Mouse (Mus musculus): ENCODE measurements around the gene Ptges3l. TPM values are rescaled to one million over a fixed set of nuclear protein-coding genes. Genes with fewer than 3 reads are reported as not detected.
"Not testable (repeated sequence)": the region's sequence is repeated elsewhere in the genome, so short reads cannot be mapped to it uniquely, and the experiment has no call there.

The Ptges3l gene
- total RNA-seq, 1 experiment from 2014 or later, result not detected

DNA sequence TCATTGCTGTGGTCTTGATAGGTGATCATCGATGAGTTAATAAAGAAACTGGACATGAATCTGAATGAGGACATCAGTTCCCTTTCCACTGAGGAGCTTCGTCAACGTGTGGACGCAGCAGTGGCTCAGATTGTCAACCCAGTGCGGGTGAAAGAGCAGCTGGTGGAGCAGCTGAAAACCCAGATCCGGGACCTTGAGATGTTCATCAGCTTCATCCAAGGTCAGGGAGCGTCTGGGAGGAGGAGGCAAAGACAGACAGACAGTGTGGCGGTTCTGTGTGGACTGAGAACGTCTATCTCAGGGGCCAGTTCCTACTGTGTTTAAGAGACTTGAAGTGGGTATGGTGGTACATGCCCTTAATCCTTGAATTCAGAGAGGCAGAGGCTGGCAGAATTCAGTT, 6.2 kb upstream of the Ptges3l start:
- no peak for ATAC-seq (replicated peaks; ENCODE audit: low read depth, poor library complexity, severe bottlenecking)

DNA sequence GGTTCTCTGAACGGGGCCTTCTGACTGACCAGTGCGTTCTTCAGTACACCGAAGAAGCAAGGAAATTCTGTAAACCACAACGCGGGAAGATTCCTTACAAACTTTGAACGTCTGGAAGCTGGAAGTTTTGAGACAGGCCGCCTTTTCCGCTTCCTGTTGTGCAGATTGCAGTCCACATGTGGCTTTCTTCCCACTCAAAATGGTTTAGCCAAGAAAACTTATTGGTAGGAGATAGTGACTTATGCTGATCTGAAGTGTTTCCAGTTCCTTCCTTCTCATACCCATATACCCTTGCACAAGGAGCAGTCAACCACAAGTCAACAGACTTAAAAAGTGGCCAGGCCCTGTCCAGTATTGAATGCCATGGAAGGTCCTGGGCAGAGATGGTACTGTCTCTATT, 1.0 kb upstream of the Ptges3l start:
- no peak for ATAC-seq (replicated peaks; ENCODE audit: low read depth, poor library complexity, severe bottlenecking)

DNA sequence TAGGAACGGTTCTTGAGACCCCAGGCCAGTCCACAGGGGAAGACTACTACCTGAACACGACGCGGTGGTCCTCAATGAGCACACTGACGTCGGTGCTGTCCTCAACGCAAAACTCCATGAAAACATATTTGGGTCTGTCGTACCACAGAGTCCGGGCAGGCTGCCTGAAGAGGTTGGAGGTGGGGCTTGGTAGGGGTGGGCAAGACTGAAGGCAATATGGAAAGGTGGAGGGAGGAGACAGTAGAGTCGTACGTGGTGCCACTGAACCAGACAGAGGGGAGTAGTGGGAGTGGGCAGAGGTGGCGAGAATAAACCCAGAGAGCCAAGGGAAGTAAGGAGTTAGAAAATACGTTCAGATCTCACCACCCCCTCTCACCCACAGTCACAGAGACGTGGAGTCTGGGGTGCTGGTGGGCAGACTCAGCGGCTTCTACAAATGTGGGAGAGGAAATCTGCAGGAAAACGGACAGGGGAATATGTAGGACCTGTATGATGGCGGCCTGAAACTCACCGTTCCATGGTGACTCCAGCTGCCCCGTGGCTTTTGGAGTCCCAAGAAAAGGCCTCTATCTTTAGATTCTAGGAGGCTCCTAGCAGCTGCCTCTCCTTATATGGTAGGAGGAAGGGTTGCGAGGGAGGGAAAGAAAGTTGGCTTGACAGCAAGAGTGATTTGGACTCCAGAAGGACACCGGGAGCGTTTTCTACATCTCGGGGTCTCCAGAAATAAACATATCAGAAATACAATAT, 855 bp downstream of the Ptges3l start, which contains the start of gene Gm27029:
TSS of gene Gm27029 (minus strand) at position 692 of the 747 bp plus-strand sequence.
- ATAC-seq (replicated peaks; ENCODE audit: low read depth, poor library complexity, severe bottlenecking), result peak; percentile 31

DNA sequence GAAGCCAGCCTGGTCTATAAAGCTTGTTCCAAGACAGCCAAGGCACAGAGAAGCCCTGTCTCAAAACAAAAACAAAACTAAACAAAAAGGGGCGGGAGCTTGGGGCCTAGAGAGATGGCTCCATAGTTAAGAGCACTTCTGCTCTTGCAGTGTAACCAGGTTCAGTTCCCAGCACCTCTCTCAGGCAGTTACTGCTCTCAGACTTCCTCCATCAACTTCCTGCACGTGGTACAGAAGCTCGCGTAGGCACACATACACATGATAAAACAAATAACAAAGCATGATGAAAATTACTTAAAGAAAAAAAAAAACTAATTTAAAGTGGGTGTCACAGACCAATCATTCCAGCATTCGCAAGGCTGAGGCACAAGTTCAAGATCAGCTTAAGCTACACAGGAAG, 5.0 kb downstream of the Ptges3l start:
- ATAC-seq (replicated peaks; ENCODE audit: low read depth, poor library complexity, severe bottlenecking), result no peak

DNA sequence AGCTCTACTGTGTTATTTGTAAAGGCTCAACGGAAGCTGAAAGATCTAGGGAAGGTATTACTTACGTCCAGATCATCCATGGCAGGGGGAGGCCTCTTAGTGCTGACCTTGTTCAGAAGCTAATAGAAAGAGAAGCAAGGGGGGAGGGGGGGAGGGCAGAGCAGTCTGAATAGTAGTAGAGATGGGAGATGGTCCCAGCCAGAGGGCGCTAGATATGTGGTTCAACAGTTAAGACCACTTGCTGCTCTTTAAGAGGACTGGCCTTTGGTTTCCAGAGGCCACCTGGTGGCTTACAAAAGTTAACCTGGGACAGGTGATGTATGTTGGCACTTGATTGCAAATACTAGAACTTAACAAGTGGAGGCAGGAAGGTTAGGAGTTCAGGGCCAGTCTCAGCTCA, 5.5 kb downstream of the Ptges3l start:
- no peak for ATAC-seq (replicated peaks; ENCODE audit: low read depth, poor library complexity, severe bottlenecking)

DNA sequence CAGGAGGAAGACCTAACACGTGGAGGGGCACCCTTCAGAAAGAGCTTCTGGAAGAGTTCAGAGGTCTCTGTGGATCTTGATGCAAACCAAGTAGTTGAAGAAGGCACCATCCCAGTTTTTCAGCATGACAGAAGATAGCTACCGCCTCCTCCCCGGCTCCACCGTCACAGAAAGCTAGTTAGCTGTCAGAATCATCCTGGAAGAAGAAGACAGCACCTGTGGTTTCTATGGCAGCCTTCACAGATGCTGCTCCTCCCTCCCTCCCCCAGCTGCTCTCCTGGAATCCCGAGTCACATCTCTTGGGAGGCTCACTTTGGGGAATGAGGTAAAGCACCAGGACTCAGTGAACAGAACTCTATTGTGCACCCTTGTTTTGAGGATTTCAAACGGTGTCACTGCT, 6.1 kb downstream of the Ptges3l start:
- no peak for ATAC-seq (replicated peaks; ENCODE audit: low read depth, poor library complexity, severe bottlenecking)

DNA sequence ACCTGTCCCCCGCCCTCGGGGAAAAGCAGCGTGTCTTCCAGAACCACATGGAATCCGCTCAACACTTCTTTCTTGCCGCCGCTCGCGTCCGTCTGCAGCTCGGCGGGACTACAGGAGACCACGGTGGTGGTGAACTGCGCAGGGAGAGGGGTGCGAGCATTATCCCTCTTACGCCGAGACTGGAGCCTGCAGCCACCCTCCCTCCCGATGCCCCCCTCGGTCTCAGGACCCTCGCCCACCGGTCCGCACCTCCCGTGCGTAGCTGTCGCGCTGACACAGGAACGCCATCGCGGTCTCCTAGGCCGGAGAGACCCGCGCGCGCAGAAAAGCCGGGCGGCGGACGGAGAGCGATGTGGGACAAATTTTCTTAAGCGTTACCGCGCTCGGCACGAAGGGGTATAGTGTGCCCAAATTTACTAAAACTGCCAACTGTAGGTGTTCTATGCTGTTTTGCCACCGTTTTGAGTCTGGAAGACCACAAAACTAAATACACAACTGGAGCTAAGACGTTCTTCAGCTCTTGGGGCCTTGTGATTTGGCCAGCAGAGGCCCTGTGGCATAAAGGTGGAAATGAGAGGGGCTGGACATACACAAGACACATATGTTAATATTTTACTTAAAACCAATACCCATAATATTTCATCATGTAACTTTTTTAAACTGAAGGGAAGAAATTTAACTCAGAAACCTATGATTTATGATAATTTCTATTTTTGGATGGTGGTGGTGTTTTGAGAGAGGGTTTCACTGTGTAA, 7.9 kb downstream of the Ptges3l start, which contains the start of gene Aarsd1:
TSS of gene Aarsd1 (minus strand) at position 515 of the 755 bp plus-strand sequence.
- ATAC-seq (replicated peaks; ENCODE audit: low read depth, poor library complexity, severe bottlenecking), result peak; percentile 92

DNA sequence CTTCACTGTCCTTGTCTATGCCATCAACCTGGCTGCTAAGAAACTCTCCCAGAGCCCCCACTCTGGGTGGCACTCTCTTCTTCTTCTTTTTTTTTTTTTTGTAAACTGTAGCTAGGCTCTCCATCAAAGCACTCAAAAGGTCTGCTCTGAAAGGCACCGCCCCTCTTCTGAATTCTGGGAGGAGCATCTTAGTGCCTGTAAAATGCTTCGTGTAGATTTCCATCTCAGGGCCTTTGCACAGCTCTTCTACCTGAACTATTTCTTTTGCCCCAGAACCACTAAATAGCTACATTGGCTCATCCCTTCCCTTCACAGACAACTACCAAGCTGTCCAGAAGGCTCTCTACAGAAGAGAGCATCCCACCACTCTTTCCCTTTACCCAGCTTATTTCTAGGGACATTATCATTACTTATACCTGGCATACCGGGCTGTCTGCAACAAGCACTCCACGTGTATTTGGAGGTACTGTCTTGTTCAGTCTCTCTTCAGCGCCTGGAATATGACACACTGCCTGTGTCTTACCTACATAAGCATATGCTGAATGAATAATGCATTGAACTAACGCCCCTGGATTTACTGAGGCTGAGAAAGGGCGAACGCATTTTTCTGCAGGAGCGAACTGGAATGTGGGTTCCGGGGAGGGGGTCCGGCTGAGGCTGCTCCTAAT, 8.6 kb downstream of the Ptges3l start:
- peak; percentile 37; the same call in 1 of the 2 replicates for ATAC-seq (replicated peaks; ENCODE audit: low read depth, poor library complexity, severe bottlenecking)

DNA sequence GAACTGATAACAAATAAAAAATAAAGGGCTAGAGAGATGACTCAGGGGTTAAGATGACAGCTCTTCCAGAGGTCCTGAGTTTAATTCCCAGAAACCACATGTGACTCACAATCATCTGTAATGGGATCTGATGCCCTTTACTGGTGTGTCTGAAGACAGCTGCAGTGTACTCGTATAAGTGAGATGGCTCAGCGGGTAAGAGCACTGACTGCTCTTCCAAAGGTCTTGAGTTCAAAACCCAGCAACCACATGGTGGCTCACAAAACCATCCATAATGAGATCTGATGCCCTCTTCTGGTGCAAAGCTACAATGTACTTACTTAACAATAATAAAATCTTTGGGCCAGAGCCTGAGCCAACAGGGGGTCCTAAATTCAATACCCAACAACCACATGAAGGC, 9.8 kb downstream of the Ptges3l start:
- no peak for ATAC-seq (replicated peaks; ENCODE audit: low read depth, poor library complexity, severe bottlenecking)

DNA sequence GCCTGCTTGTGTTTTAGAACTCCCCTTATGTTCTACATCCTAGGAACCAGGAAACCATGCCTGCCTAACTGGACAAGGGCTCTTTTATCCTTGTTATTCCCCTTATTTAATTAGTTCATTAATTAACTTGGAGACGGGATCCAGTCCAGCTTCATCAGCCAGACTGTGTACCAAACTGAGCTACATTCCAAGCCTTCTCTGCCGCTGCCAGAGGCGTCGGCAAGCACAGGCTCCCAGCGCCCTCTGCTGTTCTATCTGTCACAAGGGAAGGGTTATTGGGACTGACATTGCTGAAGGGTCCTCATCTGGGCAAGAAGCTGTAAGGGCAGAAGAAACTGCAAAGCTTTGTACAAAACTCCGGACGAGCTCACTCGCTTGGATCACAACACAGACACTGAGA, 30.0 kb downstream of the Ptges3l start:
- peak; percentile 94 for ATAC-seq (replicated peaks; ENCODE audit: low read depth, poor library complexity, severe bottlenecking)

DNA sequence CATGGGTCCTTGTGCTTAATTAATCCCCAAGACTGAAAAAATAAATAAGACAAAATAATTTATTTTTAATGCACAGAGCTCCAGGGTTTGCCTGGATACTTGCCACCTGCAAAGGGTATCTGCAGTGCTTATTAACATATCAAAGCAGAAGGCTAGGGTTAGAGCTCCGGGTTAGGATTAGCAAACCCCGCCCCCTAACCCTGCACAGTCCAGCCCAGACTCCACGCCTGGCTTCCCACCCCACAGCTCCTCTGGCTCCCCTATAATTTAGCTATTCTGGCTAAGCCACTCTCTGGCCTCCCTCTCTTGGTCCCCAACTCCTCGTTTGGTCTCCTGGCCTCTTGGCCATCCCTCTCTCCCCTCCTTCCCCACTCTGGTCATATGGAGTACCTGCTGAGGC, 43.3 kb downstream of the Ptges3l start:
- no peak for ATAC-seq (replicated peaks; ENCODE audit: low read depth, poor library complexity, severe bottlenecking)

DNA sequence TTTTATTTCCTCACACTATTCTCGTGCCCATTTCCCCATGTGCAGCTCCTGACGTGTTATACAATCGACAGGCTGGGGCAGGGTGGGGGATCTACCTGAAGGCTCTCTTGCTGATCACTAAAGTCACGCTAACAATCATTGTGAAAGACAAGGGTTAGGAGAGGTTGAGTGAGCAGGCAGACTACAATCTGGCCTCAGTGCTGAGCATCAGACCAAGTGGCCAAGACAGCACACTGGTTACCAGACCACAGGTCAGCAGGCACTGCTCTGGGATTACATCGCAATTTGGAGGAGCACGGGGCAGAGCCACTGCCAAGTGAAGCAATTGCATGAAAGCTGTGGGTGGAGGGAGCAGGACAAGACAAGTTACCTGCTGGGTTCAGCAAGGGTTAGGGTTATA, 46.2 kb downstream of the Ptges3l start:
- no peak for ATAC-seq (replicated peaks; ENCODE audit: low read depth, poor library complexity, severe bottlenecking)

DNA sequence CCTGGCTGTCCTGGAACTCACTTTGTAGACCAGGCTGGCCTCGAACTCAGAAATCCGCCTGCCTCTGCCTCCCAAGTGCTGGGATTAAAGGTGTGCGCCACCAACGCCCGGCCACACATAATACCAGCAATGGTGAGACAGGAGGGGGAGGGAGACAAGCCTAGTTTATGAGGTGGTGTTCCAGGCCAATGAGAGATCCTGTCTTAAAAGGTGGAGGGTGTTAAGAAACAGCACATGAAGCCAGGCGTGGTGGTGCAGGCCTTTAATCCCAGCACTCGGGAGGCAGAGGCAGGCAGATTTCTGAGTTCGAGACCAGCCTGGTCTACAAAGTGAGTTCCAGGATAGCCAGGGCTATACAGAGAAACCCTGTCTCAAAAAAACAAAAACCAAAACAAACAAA, 46.9 kb downstream of the Ptges3l start:
- ATAC-seq (replicated peaks; ENCODE audit: low read depth, poor library complexity, severe bottlenecking), result not testable (repeated sequence)

DNA sequence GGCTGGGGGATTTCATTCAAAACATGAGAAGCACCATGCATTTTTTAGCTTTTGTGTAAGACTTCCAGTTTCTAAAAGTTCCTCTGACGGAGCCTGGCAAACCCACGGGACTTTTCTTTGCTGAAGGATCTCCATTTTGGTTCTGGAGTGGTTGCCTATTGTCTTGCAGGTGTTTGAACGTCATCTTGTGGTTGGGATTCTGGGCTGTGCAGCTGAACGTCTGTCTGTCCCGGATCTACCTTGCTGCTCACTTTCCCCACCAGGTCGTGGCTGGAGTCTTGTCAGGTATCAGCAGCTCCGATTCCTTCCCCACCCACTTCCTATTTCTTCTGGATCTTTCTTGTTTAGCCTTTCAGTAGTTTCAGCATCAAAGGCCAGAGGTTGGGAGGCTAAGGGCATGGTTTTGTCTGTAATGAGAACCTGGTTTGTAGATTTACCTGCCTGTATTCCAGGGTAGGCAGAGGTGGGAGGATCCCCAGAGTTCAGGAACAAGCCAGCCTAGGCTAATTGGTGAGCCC, 50.7 kb downstream of the Ptges3l start:
- ATAC-seq (replicated peaks; ENCODE audit: low read depth, poor library complexity, severe bottlenecking), result no peak

DNA sequence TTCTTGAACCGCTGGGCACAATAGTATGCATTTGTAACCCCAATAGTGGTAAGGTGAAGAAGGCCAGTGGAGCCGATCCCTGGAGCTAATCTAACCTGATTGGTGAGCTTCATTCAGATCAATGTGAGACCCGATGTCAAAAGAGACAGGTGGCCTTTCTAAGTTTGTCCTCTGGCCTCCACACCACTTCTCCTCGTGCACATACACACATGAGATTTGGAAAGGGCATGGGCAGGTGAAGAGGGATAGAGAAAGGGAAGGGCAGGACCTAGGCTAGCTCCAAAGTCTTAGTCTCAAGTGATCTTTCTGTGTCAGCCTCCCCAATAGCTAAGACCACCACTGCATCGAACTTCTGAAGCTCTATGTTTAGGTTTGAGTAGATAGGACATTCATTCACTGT, 55.0 kb downstream of the Ptges3l start:
- no peak for ATAC-seq (replicated peaks; ENCODE audit: low read depth, poor library complexity, severe bottlenecking)

Other genes starting within 250 kb of the Ptges3l start
- not detected in 2 replicates for gene Ccr10, start 249.9 kb downstream of the Ptges3l start, total RNA-seq (2017)
- gene Ezh1, start 198.9 kb downstream of the Ptges3l start, total RNA-seq (2017), result 15.3 and 22.8 TPM in 2 replicates
- gene Ramp2, start 179.3 kb downstream of the Ptges3l start, total RNA-seq (2017), result 0.58 TPM in 1 of 2 replicates, not detected in the other
- gene Vps25, start 171.6 kb downstream of the Ptges3l start, total RNA-seq (2017), result 51.5 and 61.9 TPM in 2 replicates
- not detected in 2 replicates for gene Wnk4, start 164.8 kb downstream of the Ptges3l start, total RNA-seq (2017)
- gene Cntd1, start 146.3 kb downstream of the Ptges3l start, total RNA-seq (2017), result 1.5 and 5.4 TPM in 2 replicates
- 34.3 and 43.1 TPM in 2 replicates for gene Coa3, start 146.2 kb downstream of the Ptges3l start, total RNA-seq (2017)
- 152 and 208 TPM in 2 replicates for gene Becn1, start 123.0 kb downstream of the Ptges3l start, total RNA-seq (2017)
- gene Psme3, start 109.1 kb downstream of the Ptges3l start, total RNA-seq (2017), result 112 and 153 TPM in 2 replicates
- 0.78 and 2.4 TPM in 2 replicates for gene Aoc2, start 100.3 kb downstream of the Ptges3l start, total RNA-seq (2017)
- gene Aoc3, start 94.7 kb downstream of the Ptges3l start, total RNA-seq (2017), result under 0.01 and 0.29 TPM in 2 replicates
- gene G6pc, start 57.8 kb downstream of the Ptges3l start, total RNA-seq (2017), result not detected in 2 replicates
- 51.6 and 69.0 TPM in 2 replicates for gene Aarsd1, start 7.7 kb downstream of the Ptges3l start, total RNA-seq (2017)
- gene Gm27029, start 537 bp downstream of the Ptges3l start, total RNA-seq (2017), result 1.1 and 17.0 TPM in 2 replicates
- gene Rundc1, start 248 bp downstream of the Ptges3l start, total RNA-seq (2017), result 3.1 and 5.4 TPM in 2 replicates
- gene Rpl27, start 17.0 kb upstream of the Ptges3l start, total RNA-seq (2017), result 3,230 and 4,557 TPM in 2 replicates
- gene Ifi35, start 23.1 kb upstream of the Ptges3l start, total RNA-seq (2017), result 29.9 and 33.1 TPM in 2 replicates
- gene Rnd2, start 39.7 kb upstream of the Ptges3l start, total RNA-seq (2017), result 2.8 and 3.1 TPM in 2 replicates
- gene Vat1, start 40.9 kb upstream of the Ptges3l start, total RNA-seq (2017), result 14.4 and 15.5 TPM in 2 replicates
- 43.0 and 49.1 TPM in 2 replicates for gene Brca1, start 126.6 kb upstream of the Ptges3l start, total RNA-seq (2017)
- 47.1 and 61.9 TPM in 2 replicates for gene Nbr1, start 126.8 kb upstream of the Ptges3l start, total RNA-seq (2017)
- 0.50 and 2.9 TPM in 2 replicates for gene Tmem106a, start 156.9 kb upstream of the Ptges3l start, total RNA-seq (2017)
- not detected in 2 replicates for gene Gm11634, start 173.9 kb upstream of the Ptges3l start, total RNA-seq (2017)
- 11.0 and 14.9 TPM in 2 replicates for gene Rdm1, start 201.9 kb upstream of the Ptges3l start, total RNA-seq (2017)
- 0.53 and 1.5 TPM in 2 replicates for gene Arl4d, start 240.2 kb upstream of the Ptges3l start, total RNA-seq (2017)

Measured in common myeloid progenitor, adult 5-6 weeks (primary cell).